Mouse (Mus musculus): ENCODE measurements around the gene 1700008O03Rik. TPM values are rescaled to one million over a fixed set of nuclear protein-coding genes. Genes with fewer than 3 reads are reported as not detected.

1700008O03Rik gene
- total RNA-seq, 1 experiment from 2014 or later = not detected

DNA sequence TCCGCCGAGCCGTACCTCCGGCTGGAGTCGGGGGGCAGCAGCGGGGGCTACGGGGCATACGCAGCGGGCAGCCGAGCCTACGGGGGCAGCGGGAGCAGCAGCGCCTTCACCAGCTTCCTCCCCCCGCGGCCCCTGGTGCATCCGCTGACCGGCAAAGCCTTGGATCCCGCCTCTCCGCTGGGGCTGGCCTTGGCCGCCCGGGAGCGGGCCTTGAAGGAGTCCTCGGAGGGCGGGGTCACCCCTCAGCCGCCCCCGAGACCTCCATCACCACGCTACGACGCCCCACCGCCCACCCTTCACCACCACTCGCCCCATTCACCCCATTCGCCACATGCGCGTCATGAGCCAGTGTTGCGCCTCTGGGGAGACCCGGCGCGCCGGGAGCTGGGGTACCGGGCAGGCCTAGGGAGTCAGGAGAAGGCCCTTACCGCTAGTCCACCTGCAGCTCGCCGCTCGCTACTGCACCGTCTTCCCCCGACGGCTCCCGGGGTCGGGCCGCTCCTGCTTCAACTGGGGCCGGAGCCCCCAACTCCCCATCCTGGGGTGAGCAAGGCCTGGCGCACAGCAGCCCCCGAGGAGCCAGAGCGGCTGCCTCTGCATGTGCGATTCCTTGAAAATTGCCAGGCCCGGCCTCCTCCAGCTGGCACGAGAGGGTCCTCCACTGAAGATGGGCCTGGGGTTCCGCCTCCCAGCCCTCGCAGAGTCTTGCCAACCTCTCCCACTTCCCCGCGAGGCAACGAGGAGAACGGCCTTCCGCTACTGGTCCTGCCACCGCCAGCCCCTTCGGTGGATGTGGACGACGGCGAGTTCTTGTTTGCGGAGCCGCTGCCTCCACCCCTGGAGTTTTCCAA, 32.6 kb downstream of the 1700008O03Rik start:
- ATAC-seq (replicated peaks; ENCODE audit: insufficient number of reproducible peaks, low FRiP score, low TSS enrichment, poor library complexity, severe bottlenecking) = no peak

DNA sequence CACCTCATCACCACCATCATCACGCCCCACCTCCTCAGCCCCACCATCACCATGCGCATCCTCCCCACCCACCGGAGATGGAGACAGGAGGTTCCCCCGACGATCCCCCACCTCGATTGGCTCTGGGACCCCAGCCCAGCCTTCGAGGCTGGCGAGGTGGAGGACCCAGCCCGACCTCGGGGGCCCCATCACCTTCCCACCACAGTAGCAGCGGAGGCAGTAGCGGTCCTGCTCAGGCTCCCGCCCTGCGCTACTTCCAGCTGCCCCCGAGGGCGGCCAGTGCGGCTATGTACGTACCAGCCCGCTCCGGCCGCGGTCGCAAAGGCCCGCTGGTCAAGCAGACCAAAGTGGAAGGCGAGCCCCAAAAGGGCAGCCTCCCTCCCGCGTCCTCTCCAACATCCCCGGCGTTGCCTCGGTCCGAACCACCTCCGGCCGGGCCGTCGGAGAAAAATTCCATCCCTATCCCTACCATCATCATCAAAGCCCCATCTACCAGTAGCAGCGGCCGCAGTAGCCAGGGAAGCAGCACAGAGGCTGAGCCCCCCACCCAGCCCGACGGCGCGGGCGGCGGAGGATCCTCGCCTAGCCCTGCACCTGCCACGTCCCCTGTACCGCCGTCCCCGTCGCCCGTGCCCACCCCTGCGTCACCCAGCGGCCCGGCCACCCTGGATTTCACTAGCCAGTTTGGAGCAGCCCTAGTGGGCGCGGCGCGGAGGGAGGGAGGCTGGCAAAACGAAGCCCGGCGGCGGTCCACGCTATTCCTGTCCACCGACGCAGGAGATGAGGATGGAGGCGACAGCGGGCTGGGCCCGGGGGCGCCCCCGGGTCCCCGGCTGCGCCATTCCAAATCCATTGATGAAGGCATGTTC, 33.5 kb downstream of the 1700008O03Rik start:
- ATAC-seq (replicated peaks; ENCODE audit: insufficient number of reproducible peaks, low FRiP score, low TSS enrichment, poor library complexity, severe bottlenecking) = no peak

DNA sequence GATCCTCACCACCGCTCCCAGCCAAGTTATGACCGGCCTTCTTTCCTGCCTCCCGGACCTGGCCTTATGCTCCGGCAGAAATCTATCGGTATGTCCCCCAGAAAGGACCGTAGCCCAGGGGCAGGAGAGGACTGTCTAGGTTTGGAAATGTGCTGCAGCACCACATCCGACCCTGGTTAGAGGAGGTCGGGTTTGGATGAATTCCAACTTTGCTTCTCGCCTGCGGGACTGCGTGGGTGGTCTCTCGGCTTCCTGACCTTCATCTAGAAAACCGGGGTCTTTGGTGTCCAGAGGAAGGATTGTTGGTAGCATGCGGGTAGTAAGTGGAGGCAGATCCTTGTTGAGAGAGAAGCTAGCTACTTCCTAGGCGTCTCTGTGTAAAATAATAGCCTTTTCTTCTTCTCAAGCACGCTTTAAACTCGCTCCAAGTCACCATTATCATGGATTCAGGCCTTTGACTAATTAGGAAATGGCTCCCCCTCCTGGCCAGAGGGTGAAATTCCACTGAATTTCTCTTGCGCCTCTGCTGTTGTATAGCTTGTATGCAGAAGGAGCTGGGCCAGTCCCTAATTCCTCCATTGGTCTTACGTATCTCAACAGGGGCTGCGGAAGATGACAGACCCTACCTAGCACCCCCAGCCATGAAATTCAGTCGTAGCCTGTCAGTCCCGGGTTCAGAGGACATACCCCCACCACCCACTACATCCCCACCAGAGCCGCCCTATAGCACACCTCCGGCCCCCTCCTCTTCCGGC, 34.5 kb downstream of the 1700008O03Rik start:
- peak; percentile 59; the same call in 1 of the 2 replicates for ATAC-seq (replicated peaks; ENCODE audit: insufficient number of reproducible peaks, low FRiP score, low TSS enrichment, poor library complexity, severe bottlenecking)

DNA sequence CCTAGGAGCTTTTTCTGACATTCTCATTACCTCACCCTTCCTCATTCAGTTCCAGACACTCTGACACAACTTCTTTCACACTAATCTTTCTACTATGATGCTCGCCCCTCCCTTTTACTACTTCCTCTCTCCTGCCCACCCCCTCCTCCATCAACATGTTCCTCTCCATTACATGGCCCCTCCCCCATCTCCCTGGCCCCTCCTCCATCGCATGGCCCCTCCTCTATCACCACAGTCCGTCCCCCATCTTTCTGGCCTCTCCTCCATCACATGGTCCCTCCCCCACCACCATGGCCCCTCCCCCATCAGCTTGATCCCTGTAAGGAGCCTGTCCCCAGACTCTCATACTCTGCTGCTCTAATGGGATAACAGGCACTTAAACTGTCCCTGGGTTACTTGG, 36.6 kb downstream of the 1700008O03Rik start:
- ATAC-seq (replicated peaks; ENCODE audit: insufficient number of reproducible peaks, low FRiP score, low TSS enrichment, poor library complexity, severe bottlenecking) = no peak

GRCm38 (mm10) chr7:44344622-44345021, 41.0 kb downstream of the 1700008O03Rik start:
- ATAC-seq (replicated peaks; ENCODE audit: insufficient number of reproducible peaks, low FRiP score, low TSS enrichment, poor library complexity, severe bottlenecking) = peak; percentile 63

GRCm38 (mm10) chr7:44343459-44344015, 42.1 kb downstream of the 1700008O03Rik start:
- ATAC-seq (replicated peaks; ENCODE audit: insufficient number of reproducible peaks, low FRiP score, low TSS enrichment, poor library complexity, severe bottlenecking) = no peak

DNA sequence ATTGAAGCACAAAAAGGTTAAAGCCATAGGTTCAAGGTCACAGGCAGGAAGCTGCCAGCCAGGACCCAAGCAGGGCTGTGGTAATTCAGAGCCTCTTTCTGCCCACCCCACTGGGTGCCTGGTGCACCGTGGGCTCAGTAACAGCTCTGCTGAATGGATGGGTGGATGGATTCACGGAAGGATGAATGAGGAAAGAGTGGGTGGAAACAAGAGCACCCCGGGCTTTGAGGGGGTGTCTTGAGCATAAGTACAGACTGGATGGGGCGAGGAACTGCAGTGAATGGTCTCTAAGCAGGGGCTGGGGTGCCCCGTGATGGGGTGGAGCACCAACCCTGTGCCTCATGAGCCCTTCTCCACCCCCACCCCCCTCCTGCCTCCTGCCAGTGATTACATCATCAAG, 43.9 kb downstream of the 1700008O03Rik start:
- ATAC-seq (replicated peaks; ENCODE audit: insufficient number of reproducible peaks, low FRiP score, low TSS enrichment, poor library complexity, severe bottlenecking) = no peak

DNA sequence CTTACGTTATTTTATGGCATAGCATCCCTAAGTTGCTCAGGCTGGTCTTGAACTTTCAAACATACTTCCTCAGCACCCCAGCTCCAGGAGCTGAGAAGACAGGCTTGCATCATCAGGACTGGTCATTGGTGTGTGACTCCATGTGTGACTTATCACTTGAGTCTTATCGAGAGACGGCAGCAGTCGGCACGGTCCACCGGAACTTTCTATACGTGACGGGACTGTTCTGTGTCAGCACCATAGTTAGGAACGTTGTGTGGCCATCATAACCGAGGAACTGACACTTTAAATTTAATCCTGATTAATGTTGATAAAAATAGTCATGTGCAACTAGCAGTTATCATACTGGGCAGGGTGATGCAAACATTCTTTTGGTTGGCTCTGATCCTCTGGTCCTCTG, 44.5 kb downstream of the 1700008O03Rik start:
- ATAC-seq (replicated peaks; ENCODE audit: insufficient number of reproducible peaks, low FRiP score, low TSS enrichment, poor library complexity, severe bottlenecking) = no peak

GRCm38 (mm10) chr7:44340226-44340625, 45.4 kb downstream of the 1700008O03Rik start:
- ATAC-seq (replicated peaks; ENCODE audit: insufficient number of reproducible peaks, low FRiP score, low TSS enrichment, poor library complexity, severe bottlenecking) = no peak

DNA sequence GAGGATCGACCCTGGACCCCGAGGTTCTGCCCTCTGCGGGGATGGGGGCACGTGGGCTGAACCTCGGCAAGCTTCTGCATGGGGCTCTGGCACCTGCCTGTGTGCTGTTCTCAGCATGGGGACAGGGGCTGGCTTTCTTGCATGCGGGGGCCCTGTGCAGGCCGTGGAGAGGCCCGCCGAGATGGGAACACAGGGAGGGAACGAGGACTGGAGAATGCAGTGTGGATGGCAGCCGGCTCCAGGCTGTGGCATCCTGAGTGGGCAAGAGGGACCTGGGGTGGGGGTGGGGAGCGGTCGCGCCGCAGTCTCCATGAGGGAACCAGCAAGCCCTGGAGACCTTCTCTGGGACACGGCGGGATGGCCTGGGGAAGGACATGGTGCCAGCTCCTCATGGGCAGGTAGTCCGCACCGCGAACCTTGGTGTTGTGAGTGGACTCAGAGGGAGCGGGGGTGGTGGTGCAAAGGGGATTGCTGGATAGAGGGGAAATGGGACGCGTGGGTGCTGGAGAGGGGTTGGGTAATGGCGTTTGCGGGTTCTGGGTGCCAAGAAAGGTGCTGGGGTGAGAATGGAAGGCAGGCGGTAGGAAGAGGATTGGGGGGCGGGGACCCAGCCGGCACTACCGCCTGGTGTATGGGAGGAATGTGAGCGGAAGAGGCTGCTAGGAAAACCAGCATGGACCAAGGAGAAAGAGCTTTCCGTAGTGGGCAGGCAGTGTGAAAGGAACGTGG, 48.3 kb downstream of the 1700008O03Rik start:
- ATAC-seq (replicated peaks; ENCODE audit: insufficient number of reproducible peaks, low FRiP score, low TSS enrichment, poor library complexity, severe bottlenecking) = no peak

DNA sequence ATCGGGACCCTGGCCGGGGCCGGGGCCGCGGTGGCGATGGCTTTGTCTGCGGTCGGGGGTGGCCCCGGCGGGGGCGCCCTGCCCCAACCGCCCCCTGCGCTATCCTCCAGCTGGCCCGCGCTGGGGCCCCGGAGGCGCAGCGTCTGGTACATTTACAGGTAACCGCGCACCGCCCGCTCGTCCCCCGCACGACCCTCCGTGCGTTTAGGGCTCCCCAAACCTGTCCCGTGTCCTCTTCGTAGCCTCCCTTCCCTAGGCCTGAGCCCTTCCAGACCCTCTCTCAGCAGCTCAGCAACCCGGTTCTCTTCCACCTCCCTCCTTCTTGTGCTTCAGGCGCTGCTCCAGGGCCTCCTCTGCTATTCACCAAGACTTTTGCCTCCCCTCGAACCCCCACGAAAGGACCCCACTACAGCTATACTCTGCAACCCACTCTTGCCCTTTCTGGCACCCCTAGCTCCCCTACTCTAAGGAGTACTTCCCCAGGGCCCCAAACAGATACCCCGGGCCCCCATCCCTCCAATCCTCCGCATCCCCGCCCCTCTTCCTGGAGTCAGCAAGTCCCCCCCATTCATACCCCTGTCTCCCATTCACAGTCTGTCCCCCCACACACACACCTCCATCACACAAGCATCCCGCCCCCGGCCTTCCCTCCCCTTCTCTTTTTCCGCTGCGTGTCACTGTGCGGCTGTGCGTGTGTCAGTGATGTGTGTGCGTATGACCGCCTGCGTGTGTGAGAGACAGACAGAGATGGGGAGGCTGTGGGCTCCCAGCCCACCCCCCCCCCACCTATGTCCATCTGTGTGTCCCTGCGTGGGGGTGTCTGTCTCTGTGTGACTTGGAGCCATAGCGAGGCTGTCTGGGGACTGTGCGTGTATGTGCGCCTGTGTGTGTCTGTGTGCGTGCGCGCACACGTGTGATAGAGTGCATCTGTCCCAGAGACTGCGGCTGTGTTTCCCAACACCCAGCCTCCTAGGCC, 49.3 kb downstream of the 1700008O03Rik start:
- ATAC-seq (replicated peaks; ENCODE audit: insufficient number of reproducible peaks, low FRiP score, low TSS enrichment, poor library complexity, severe bottlenecking) = no peak

GRCm38 (mm10) chr7:44335031-44335878, 50.4 kb downstream of the 1700008O03Rik start:
- ATAC-seq (replicated peaks; ENCODE audit: insufficient number of reproducible peaks, low FRiP score, low TSS enrichment, poor library complexity, severe bottlenecking) = no peak

DNA sequence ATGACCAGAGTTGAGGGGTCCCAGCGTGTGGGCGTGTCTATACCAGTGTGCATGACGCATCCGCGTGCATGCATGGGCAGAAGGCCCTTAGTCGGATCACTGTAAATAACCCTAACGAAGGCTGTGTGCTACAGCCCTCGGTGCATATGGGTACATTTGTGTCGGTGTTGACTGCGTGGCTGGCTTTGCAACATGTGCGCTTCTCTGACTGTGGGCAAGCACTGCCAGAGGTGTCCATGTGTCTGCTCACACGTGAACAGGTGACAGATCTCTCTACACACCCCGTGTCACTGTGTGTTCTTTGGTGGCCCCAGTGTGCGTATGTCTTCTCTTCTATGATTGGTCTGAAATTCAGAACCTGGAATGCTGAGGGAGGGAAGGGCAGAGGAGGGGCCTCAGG, 51.5 kb downstream of the 1700008O03Rik start:
- ATAC-seq (replicated peaks; ENCODE audit: insufficient number of reproducible peaks, low FRiP score, low TSS enrichment, poor library complexity, severe bottlenecking) = no peak

DNA sequence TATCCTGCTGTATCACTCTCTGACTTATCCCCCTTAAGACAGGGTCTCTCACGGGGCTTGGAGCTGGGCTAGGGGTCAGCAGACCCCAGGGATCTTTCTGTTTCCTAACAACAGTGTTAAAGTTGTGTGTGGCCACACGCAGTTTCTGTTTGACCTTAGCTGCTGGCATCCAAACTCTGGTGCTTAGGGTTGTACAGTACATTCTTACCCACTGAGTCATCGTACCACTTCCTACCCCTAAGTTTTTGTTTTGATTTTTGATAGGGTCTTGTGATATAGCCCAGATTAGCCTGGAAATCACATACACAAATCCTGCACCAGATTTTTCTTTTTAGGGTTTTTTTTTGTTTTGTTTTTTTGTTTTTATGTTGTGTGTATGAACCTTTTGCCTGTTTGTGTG, 53.3 kb downstream of the 1700008O03Rik start:
- ATAC-seq (replicated peaks; ENCODE audit: insufficient number of reproducible peaks, low FRiP score, low TSS enrichment, poor library complexity, severe bottlenecking) = no peak

GRCm38 (mm10) chr7:44326614-44327013, 59.0 kb downstream of the 1700008O03Rik start:
- no peak for ATAC-seq (replicated peaks; ENCODE audit: insufficient number of reproducible peaks, low FRiP score, low TSS enrichment, poor library complexity, severe bottlenecking)

DNA sequence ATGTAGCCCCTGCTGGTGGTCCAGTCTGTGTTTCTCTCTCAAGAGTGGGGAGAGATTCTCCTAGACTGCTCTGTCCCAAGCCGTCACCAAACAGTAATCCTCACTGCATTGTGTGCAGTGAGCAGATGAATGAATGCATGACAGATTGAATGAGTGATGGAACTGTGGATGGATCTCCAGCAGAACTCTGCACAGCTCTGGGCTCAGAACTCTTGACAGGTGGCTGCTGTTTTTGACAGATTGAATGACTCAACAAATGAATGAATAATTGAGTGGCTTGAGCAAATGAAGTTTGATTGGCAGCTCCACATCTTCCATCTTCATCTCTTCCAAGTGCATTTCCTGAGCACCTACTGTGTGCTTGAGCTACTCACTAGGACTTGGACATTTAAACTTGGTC, 63.3 kb downstream of the 1700008O03Rik start:
- ATAC-seq (replicated peaks; ENCODE audit: insufficient number of reproducible peaks, low FRiP score, low TSS enrichment, poor library complexity, severe bottlenecking) = no peak
